Mouse (Mus musculus) liver, embryonic 15.5 days (tissue): Measurements from ENCODE around the gene Notch3. TPM values are rescaled to one million over a fixed set of nuclear protein-coding genes. Genes with fewer than 3 reads are reported as not detected.
"Not testable (repeated sequence)": the region's sequence is repeated elsewhere in the genome, so short reads cannot be mapped to it uniquely, and the experiment has no call there.

Source experiments
- ATAC-seq: fragments of 200-750 bp; cut with Nextera tagmentation; 2 replicates; pipeline ENCODE4 v1.8.0; 2017; ENCODE audit warnings: moderate number of reproducible peaks, mild to moderate bottlenecking, moderate library complexity; ENCODE audit not compliant: insufficient read depth
- H3K27ac ChIP-seq: fragments of 300-500 bp; sonication (generic); replicated peaks from 2 replicates; pipeline ENCODE4 v1.5.1; 2015; ENCODE audit warnings: mild to moderate bottlenecking, inconsistent platforms
- H3K27me3 ChIP-seq: fragments of 300-500 bp; sonication (generic); 2 replicates; pipeline ENCODE4 v1.6.1; 2015; ENCODE audit warnings: mild to moderate bottlenecking, inconsistent platforms
- H3K36me3 ChIP-seq: fragments of 300-500 bp; sonication (generic); replicated peaks from 2 replicates; pipeline ENCODE4 v1.6.1; 2015; ENCODE audit warnings: moderate library complexity, mild to moderate bottlenecking, inconsistent platforms
- H3K4me1 ChIP-seq: fragments of 300-500 bp; sonication (generic); replicated peaks from 2 replicates; pipeline ENCODE4 v1.6.1; 2015; ENCODE audit warnings: inconsistent platforms
- H3K4me2 ChIP-seq: fragments of 300-500 bp; sonication (generic); 2 replicates; pipeline ENCODE4 v1.6.1; 2015; ENCODE audit warnings: moderate library complexity, mild to moderate bottlenecking, inconsistent platforms
- H3K4me3 ChIP-seq: fragments of 300-500 bp; sonication (generic); replicated peaks from 2 replicates; pipeline ENCODE4 v1.5.1; 2015; ENCODE audit warnings: mild to moderate bottlenecking, inconsistent platforms
- H3K9ac ChIP-seq: fragments of 300-500 bp; sonication (generic); 2 replicates; pipeline ENCODE4 v1.6.1; 2015; ENCODE audit warnings: moderate library complexity, mild to moderate bottlenecking, inconsistent platforms
- H3K9me3 ChIP-seq: fragments of 300-500 bp; sonication (generic); replicated peaks from 2 replicates; pipeline ENCODE4 v1.6.1; 2016; ENCODE audit warnings: inconsistent platforms
- WGBS: fragments of 180-500 bp; shearing (Covaris S2); methylation state at CpG from one replicate; pipeline ENCODE4 v1.1.7; 2015; ENCODE audit warnings: mixed read lengths; ENCODE audit not compliant: insufficient replicate concordance; 5-methylcytosine and 5-hydroxymethylcytosine counted together
- polyA plus RNA-seq: library from polyadenylated mRNA; unstranded; fragments of >200 nt; fragmentation: Nextera tagmentation; extraction: Ambion mirVana; gene quantifications from 2 replicates; pipeline ENCODE4 v1.2.1, GENCODE M21; 2015

Notch3 gene
- polyA plus RNA-seq, 1 experiment from 2014 or later: 0.50 TPM

DNA sequence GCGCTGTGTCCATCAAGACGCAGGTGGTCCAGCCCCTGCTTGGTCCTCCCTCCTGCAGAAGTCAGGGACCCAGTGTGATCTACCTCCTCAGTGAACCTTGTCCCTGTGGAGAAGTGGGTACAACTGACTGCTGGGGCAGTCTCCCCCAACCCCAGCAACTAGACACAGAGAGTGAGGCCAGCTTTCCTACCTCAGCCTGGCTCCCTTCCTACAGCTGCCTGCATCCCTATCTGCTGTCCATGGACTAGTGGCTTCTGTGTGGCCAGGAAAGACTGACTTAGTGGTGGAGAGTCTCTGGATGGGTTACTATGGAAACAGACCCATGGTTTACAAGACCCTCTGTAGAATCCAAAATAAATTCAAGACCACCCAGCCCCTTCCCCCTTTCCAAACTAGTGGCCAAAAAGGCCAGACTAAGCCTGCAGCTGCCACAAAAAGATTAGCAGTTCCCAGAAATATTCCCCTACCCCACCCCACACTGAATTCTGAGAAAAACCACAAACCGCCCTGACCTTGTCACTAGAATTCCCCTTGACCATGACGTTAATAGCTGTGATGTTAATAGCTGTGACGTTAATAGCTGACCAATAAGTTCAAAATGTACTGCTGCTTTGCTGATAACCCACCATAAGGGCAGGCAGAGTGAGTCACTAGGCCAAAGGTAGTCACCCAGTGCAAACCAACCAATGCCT lies 58.2 kb downstream of the Notch3 start:
- peak overlapping the region; percentile 51 for H3K4me2 ChIP-seq
- H3K4me1 ChIP-seq: peaks cover 72% of the 10 kb centered on the region
- peak; percentile 62 for ATAC-seq

DNA sequence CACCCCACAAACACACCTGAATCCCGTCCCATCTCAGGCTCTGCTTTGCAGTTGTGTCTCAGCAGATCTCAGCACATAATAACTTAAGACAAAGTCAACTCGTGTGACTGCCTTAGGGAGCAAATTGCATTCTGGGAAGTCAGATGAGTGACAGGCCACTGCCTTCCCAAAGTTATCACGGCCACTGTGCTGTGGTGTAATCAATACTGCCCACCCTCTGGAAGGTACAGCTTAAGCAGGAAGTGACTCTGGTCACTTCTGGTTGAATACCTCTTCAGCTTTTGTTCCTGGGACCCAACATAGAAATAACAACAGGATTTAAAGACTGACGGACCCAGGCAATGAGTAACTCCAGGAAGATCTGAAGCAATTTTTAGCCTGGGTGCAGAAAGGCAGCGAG lies 58.8 kb downstream of the Notch3 start:
- WGBS: 26% methylated on average over 5 of the region's 5 CpGs
- peak overlapping the region; percentile 88 for H3K27ac ChIP-seq
- H3K4me2 ChIP-seq: peak overlapping the region; percentile 51
- no peak overlapping the region for H3K4me3 ChIP-seq
- peaks cover 4% of the 10 kb centered on the region; the same call in 1 of the 2 replicates for H3K27me3 ChIP-seq
- peaks cover 68% of the 10 kb centered on the region for H3K4me1 ChIP-seq
- ATAC-seq: peak; percentile 32; the same call in 1 of the 2 replicates
- H3K9me3 ChIP-seq: no peaks in the 10 kb centered on the region
- H3K36me3 ChIP-seq: no peaks in the 10 kb centered on the region
- H3K9ac ChIP-seq: peak overlapping the region; percentile 30

More for the DNA sequence above, 58.2 kb downstream of the Notch3 start:
- not testable (repeated sequence) for H3K9me3 ChIP-seq, H3K27me3 ChIP-seq, H3K4me3 ChIP-seq, H3K36me3 ChIP-seq
- peak overlapping the region; percentile 88 for H3K27ac ChIP-seq
- peak overlapping the region; percentile 30 for H3K9ac ChIP-seq
- 31% methylated on average over 5 of the region's 5 CpGs for WGBS

DNA sequence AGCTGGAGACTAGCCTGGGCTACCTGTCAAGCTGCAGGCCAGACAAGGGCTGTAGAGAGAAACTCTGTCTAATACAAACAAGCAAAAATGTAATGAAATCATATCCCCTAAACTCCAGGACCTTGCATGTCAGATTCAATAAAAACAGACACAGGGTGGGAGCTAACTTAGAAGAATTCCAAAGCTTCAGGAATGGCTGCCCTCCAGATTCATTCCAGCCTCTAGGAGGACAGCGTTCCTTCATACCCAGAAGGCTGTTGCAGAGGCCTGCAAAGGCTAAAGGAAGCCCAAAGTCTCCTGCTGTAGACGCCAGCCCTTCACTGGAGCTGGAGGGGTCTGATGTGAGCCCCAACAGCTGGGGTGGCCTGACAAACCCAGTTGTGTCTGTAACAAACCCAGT lies 60.3 kb downstream of the Notch3 start:
- no peak for ATAC-seq
- H3K4me3 ChIP-seq: no peak overlapping the region
- H3K4me1 ChIP-seq: peaks cover 58% of the 10 kb centered on the region
- no peak overlapping the region for H3K9ac ChIP-seq
- no peaks in the 10 kb centered on the region for H3K9me3 ChIP-seq
- H3K27ac ChIP-seq: peak overlapping the region; percentile 88
- no peak overlapping the region for H3K4me2 ChIP-seq
- 78% methylated on average over 2 of the region's 2 CpGs for WGBS
- H3K27me3 ChIP-seq: peaks cover 4% of the 10 kb centered on the region
- H3K36me3 ChIP-seq: no peaks in the 10 kb centered on the region

DNA sequence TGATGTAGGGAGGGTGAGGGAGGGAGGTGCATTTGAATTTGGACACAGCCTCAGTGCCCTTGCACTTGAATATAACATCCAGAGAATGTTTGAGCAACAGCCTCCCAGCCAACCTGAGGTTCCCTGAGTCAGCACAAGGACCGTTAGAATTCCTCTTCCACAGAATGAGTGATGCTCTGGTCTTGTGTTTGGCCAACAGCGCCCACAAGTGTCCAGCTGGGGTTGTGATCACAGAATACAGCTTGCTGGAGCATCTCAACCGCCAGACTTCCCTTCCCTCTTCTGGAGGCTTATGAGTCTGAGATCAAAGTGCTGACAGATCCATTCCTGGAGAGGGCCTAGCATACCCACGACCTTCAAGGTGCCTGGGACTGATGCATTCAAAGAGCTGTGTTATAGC lies 63.6 kb downstream of the Notch3 start:
- 29% methylated on average over 4 of the region's 4 CpGs for WGBS
- Histone ChIP-seq H3K27ac (no peak overlapping the region), H3K9ac (no peak overlapping the region), H3K4me3 (no peak overlapping the region), H3K36me3 (no peaks in the 10 kb centered on the region), H3K9me3 (no peaks in the 10 kb centered on the region), H3K4me2 (no peak overlapping the region), H3K4me1 (peaks cover 49% of the 10 kb centered on the region), H3K27me3 (peaks cover 11% of the 10 kb centered on the region)
- ATAC-seq: no peak

DNA sequence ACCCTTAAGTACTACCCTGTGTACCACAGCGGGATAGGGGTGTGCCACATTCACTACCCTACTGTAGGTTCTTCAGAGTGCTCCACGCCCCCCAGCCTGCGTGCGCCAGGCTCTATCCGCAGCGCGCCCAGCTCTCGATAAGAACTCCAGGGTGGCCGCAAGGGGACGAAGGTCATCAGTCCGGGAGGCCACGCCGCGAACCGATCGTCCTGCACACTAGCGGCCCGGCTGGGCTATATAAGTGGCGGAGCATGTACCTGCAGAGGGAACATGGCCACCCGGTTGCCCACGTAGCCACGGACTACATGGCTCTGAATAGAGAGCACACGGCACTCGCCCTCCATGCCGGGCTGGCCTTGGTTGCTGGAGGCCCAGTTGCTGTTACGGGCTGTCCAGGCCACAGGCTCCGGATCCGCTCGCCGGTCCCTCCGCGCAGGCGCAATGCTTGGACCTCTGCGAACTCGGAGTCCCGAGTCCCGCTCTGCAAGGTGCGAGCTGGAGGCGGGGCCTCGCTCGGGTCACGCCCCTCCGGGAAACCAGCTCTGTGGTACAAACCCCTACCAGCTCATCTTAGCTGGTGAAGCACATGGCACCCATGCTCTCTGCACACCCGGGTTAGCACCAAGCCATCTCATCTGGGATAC lies 66.6 kb downstream of the Notch3 start:
- peak; percentile 86 for ATAC-seq
- 1% methylated on average over 44 of the region's 44 CpGs for WGBS
- Histone ChIP-seq H3K9me3 (no peaks in the 10 kb centered on the region), H3K36me3 (no peaks in the 10 kb centered on the region), H3K27me3 (peaks cover 11% of the 10 kb centered on the region), H3K4me2 (peak overlapping the region; percentile 98), H3K9ac (peak overlapping the region; percentile 68), H3K4me1 (peaks cover 44% of the 10 kb centered on the region), H3K4me3 (peak overlapping the region; percentile 65), H3K27ac (peak overlapping the region; percentile 75)

DNA sequence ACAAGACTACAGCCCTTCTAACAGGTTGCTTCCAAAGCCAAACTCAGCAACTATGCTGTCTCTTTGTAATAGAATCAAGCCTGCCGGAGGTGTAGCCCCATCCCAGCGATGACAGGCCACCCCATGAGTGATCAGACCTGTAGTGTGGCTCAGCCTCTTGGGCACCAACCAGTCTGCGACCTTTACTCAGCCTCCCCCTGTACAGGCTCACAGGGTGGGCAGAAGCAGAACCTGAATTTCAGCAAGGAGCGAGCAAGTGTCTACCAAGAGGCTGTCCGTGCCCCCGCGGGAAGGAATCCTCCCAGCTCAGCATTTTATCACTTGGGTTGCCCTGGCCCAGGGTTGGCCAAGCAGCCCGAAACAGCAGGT lies 67.1 kb downstream of the Notch3 start:
- Histone ChIP-seq H3K9me3 (no peaks in the 10 kb centered on the region), H3K36me3 (no peaks in the 10 kb centered on the region), H3K27ac (peak overlapping the region; percentile 75), H3K27me3 (peaks cover 8% of the 10 kb centered on the region), H3K4me2 (peak overlapping the region; percentile 98), H3K4me3 (peak overlapping the region; percentile 65), H3K4me1 (peaks cover 44% of the 10 kb centered on the region), H3K9ac (peak overlapping the region; percentile 68)
- WGBS: 27% methylated on average over 8 of the region's 8 CpGs
- ATAC-seq: no peak

DNA sequence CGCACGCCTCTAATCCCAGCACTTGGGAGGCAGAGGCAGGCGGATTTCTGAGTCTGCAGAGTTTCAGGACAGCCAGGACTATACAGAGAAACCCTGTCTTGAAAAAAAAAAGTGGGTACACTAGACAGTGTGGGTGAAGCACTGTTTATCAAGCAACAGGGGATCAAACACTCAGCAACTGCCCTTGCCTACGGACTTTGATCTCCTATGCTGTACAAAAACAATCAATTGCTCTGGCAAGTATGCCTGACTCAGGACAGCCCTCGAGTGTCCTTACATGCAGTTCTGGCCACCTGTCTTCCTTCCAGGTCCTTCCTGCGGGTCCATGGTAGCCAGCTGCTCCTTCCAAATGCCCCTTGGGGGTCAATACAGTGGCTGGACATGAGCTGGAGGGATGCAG lies 67.7 kb downstream of the Notch3 start:
- not testable (repeated sequence) for H3K9ac ChIP-seq, ATAC-seq, H3K4me2 ChIP-seq, H3K27me3 ChIP-seq, H3K27ac ChIP-seq, H3K9me3 ChIP-seq, H3K4me3 ChIP-seq, H3K36me3 ChIP-seq
- H3K4me1 ChIP-seq: peaks cover 44% of the 10 kb centered on the region
- WGBS: 82% methylated on average over 6 of the region's 6 CpGs

DNA sequence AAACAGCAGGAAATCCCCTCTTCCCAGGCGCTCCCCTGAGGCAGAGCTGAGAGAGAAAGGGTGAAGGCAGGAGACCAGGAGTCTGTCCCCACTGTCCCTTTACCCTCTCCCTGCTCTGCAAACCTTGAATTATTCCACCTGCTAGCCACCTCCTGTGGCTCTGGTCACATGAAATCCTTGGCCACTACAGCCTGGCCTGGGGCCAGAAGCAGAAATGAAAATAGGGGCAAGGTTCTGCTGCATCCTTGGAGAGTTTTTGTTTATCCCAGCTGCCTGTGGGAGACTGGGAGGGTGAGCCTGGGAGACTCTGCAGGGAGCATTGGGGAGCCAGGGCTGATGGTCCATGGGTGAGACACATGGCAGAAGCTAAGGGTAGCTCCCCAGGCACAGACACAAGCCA lies 69.0 kb downstream of the Notch3 start:
- ATAC-seq: no peak
- H3K9ac ChIP-seq: no peak overlapping the region
- H3K4me3 ChIP-seq: no peak overlapping the region
- peaks cover 54% of the 10 kb centered on the region for H3K4me1 ChIP-seq
- H3K27ac ChIP-seq: peak overlapping the region; percentile 41; the same call in 1 of the 2 replicates
- 70% methylated on average over 1 of the region's 1 CpGs for WGBS
- peaks cover 8% of the 10 kb centered on the region for H3K27me3 ChIP-seq
- no peak overlapping the region for H3K4me2 ChIP-seq
- no peaks in the 10 kb centered on the region for H3K9me3 ChIP-seq
- H3K36me3 ChIP-seq: no peaks in the 10 kb centered on the region

DNA sequence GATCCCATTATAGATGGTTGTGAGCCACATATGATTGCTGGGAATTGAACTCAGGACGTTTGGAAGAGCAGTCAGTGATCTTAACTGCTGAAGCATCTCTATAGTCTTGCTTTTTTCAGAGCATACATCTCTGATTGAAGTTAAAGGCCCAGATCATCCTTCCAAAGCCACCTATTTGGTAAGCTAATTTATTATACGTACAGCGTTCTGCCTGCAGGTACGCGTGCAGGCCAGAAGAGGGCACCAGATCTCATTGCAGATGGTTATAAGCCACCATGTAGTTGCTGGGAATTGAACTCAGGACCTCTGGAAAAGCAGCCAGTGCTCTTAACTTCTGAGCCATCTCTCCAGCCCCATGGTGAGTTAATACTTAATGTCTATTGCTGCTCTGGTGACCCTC lies 73.8 kb downstream of the Notch3 start:
- Histone ChIP-seq H3K4me2 (0 out of 2 replicates have a peak overlapping the region, but pooled peaks have one; percentile 81), H3K27ac (peak overlapping the region; percentile 96), H3K9me3 (no peaks in the 10 kb centered on the region), H3K4me3 (no peak overlapping the region), H3K9ac (no peak overlapping the region), H3K27me3 (no peaks in the 10 kb centered on the region), H3K36me3 (no peaks in the 10 kb centered on the region), H3K4me1 (peaks cover 53% of the 10 kb centered on the region)
- WGBS: 78% methylated on average over 5 of the region's 5 CpGs
- no peak for ATAC-seq

DNA sequence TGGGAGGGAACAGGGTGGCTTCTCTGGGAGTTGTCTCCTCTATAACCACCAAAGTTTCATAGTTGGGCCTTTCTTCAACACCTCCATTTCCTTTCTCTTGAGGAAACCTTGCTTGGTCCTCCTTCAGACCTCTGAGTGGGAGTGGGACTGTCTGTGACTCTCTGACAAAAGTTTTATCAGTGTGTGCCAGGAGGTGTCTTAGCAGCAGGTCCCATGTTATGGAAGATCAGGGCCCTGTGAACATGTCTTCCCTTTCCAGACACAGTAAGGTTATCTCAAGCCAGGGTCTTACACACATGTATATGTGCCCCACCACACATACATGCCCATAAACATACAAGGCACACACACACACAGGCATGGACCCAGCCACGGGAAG lies 74.4 kb downstream of the Notch3 start:
- Histone ChIP-seq H3K4me1 (peaks cover 52% of the 10 kb centered on the region), H3K9me3 (no peaks in the 10 kb centered on the region), H3K27ac (peak overlapping the region; percentile 96), H3K36me3 (no peaks in the 10 kb centered on the region), H3K4me3 (peak overlapping the region; percentile 56), H3K27me3 (no peaks in the 10 kb centered on the region), H3K4me2 (peak overlapping the region; percentile 81), H3K9ac (peak overlapping the region; percentile 58)
- ATAC-seq: peak; percentile 85
- 59% methylated on average over 1 of the region's 1 CpGs for WGBS

DNA sequence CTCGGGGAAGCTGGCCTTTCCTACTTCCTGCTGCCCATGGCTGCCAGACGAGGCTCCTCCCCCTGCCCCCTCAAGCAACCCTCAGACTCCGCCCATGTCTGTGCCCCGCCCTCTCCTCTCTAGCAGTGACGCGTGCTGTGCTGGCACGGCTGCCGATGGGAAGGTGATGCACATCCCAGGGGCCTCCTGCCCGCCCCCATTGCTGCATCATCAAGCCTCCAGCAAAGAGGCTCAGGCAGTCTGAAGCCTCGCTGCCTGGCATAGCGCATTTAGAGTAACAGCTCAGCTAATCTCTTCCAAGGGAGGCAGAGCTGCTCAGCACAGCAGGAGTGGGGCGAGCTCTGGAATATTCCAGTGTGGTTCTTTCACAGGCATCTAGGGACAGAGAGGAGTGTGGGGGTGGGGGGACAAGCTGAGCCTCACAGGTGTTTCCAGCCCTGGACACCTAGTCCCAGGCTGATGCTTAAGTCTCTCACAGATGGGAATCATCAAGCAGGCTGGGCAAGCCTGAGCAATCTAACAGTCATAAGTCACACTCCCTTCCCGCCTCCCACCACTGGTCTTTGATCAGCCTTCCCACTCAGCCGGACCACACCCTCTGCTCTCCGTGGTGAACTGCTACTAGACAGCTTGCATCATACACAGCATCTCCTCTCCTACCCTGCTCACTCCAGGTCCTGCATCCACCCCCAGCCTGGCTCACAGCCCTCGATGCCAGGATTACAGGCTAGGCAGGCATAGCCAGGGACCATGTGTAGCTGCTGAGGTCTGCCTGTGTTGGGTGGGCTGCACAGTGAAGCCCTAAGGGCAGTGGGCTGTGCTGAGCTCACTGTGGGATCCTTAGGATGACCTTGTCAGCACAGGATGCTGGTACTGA lies 75.0 kb downstream of the Notch3 start:
- not testable (repeated sequence) for H3K36me3 ChIP-seq, H3K9me3 ChIP-seq, H3K27me3 ChIP-seq
- peak overlapping the region; percentile 59 for H3K9ac ChIP-seq
- H3K4me1 ChIP-seq: peaks cover 54% of the 10 kb centered on the region
- H3K4me3 ChIP-seq: peak overlapping the region; percentile 56
- H3K27ac ChIP-seq: peak overlapping the region; percentile 96
- peak overlapping the region; percentile 81 for H3K4me2 ChIP-seq
- WGBS: 7% methylated on average over 16 of the region's 16 CpGs
- peak; percentile 97 for ATAC-seq
